Mouse (Mus musculus) left cerebral cortex, postnatal 36 days (tissue): Measurements from ENCODE around the gene Cd151. TPM values are rescaled to one million over a fixed set of nuclear protein-coding genes. Genes with fewer than 3 reads are reported as not detected.

Experiments
- DNase-seq, 2 experiments: peaks; one replicate each; pipeline ENCODE4 v3.0.0; 2021 to 2022; ENCODE audit warnings: low spot score in 2 of 2, mixed read lengths in 1 of 2
- intact Hi-C: fragments of 180-260 bp; cut with DNase I; formaldehyde crosslinking; loops from one replicate; pipeline ENCODE4 v1.15.1; 2025
- total RNA-seq, 2 experiments: library from RNA; stranded (reverse); gene quantifications; 2 replicates each; pipeline ENCODE4 v1.2.3; 2021

The Cd151 gene
- total RNA-seq, 2 experiments from 2014 or later, result 30.9 to 35.4 TPM

DNA sequence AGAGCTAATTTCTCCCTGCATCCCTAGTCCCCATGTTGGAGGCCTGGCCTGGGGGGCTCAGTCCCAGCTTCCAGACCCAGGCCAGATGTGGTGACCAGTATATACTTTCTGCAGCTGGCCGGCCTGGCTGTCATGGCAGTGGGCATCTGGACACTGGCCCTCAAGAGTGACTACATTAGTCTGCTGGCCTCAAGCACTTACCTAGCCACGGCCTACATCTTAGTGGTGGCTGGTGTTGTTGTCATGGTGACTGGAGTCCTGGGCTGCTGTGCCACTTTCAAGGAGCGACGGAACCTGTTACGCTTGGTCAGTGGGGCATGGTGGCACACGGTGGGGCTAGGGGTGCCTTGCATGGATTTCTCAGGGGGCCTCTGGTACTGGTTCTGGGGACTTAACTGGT lies 2.2 kb downstream of the Cd151 start:
- DNase-seq, result no peak
- intact Hi-C loops, result no loop called here

DNA sequence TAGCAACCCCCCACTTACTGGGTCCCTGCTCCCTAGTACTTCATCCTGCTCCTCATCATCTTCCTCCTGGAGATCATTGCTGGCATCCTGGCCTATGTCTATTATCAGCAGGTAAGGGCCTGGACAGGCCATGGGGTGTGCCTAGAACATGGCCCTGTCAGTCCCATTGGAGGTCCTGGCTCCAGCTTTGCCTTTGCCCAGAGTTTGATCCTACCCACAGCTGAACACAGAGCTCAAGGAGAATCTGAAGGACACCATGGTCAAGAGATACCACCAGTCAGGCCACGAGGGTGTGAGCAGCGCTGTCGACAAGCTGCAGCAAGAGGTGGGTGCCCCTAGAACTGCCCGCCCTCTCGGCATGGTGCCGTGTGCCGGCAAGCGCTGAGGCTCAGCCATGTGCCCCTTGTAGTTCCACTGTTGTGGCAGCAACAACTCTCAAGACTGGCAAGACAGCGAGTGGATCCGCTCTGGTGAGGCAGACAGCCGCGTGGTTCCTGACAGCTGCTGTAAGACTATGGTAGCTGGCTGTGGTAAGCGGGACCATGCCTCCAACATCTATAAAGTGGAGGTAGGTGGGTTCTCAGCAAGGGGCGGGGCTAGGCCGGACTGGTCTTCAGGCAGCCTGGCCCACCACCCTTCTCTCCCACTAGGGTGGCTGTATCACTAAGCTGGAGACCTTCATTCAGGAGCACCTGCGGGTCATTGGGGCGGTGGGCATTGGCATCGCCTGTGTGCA lies 2.9 kb downstream of the Cd151 start:
- DNase-seq, result no peak

DNA sequence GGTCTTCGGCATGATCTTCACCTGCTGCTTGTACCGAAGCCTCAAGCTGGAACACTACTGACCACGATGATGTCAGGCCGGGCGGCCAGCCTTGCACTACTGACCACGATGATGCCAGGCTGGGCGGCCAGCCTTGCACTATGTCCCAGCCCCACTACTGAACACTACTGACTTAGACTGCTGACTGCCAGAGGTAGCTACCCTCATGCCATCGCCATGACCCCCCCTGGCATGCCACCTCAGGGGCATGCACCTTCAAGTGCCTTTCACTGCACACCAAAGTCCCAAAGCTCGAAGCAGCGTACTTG lies 3.4 kb downstream of the Cd151 start:
- intact Hi-C loops, result no loop called here

More for the DNA sequence above, 2.9 kb downstream of the Cd151 start:
- intact Hi-C loops, result no loop called here

DNA sequence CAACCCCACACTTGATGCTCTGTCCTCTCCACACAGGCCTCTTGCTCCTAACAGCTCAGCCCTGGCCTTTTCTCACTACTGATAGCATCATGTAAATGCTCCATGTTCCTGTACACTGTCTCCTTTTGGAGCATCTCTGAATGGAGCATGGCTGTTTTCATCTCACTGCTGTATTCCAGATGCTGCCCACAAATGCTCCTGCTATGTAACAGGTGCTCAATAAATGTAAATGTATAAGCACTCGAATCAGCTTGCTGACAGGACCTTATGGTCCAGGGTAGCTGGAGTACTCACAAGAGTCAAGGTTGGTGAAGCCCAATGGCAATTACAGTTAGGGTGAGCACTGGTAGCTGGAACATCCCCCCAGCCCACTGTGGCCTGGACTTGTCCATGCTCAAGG lies 4.0 kb downstream of the Cd151 start:
- no peak for DNase-seq
- intact Hi-C loops, result no loop called here

More for the DNA sequence above, 3.4 kb downstream of the Cd151 start:
- DNase-seq, result no peak

DNA sequence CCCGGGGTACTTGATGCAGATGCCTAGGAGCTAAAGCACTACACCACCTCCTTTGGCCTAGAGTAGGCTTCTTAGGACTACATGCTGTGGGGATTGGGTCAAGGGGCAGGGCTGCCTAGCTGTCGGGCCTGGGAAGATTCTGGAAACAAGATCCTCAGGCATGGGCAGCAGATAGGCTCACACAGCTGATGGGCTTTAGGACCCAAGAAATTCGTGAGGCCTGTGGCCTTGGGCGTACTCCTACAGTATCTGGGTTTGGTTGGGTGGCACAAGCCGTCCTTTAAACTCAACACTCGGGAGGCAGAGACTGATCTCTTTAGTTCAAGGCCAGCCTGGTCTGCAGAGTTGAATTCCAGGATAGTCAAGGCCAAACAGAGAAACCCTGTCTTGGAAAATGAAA lies 5.0 kb downstream of the Cd151 start:
- DNase-seq, result no peak
- intact Hi-C loops, result no loop called here

DNA sequence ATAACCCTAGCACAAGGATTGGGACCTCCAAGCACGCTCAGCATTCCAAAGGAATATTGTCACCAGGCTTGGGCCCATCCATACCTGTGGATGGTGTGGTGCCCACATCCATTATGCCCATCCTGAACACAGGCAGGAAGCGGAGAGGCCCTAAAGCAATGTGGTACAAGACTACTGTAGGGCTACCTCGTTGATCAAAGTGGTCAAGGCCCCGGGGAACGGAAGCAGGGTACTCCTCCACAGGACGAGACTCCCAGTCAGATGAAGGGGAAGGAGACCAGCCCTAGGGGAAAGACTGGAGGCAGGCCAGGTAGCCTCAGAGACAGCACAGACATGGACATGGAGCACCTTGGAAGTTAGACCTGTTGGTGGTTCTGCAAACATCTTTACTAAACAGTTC lies 5.6 kb downstream of the Cd151 start:
- no peak for DNase-seq
- intact Hi-C loops, result no loop called here

DNA sequence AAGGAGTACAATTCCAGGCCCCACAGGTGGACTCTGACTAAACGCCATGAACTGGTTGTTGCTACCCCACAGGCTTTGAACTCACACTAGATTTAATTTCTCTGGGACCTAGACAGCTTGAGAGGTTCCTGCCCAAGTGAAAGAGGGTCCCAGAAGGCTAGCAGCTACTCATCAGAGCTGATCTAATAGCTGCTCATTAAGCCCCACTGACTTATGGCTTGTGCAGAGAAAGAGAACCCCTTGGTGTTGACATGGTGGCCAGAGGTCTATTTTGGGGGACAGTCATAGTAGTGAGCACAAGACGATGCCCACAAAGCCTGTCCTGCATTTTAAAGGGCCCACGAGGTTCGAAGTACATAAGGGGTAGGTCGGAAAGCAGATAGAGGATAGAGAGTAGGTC lies 7.0 kb downstream of the Cd151 start:
- DNase-seq, result no peak
- intact Hi-C loops, result no loop called here

DNA sequence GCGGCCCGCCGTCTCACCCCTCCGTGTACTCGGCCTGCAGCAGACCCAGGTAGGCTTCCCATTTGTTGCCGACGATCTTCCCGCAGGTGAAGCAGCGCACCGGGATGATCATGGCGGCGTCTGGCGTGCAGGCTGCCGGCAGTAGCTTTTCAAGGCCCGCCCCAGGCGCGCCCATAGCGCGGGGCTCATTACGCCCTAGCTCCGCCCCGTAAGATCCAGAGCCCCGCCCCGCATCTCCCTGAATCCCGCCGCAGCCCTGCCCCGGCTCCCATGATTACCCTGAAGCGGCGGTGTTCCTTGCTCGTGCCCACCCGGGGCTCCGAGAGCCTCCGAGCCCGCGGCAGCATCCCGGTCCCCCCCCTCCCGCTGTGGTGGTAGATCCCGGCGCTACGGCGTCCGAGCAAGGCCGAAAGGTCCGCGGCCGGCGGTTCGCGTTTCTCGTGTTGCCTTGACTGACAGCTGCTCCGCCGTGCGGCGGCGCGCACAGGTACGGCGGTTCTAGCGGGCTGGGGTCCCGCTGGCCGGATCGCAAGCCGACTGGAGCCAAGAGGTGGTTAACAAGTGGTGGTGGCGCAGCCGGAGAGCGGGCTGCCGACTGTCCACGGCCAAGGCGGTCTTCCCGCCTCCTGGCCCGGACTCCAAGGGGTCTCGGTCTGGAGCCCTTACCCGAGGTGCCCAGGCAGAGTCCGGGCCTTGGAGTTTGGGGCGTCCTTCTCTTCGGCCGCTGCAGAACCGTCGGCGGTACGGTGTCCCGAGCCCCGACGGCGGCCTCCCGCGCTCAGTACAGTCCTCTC lies 8.0 kb downstream of the Cd151 start, which contains the start of the genes Polr2l and Tspan4:
Gene Polr2l, minus strand, starts transcription at position 122 of the 794 bp plus-strand sequence.
Gene Tspan4, plus strand, starts transcription at position 230 of the 794 bp plus-strand sequence.
- intact Hi-C loops, result no loop called here
- DNase-seq, result peak; percentile 87

DNA sequence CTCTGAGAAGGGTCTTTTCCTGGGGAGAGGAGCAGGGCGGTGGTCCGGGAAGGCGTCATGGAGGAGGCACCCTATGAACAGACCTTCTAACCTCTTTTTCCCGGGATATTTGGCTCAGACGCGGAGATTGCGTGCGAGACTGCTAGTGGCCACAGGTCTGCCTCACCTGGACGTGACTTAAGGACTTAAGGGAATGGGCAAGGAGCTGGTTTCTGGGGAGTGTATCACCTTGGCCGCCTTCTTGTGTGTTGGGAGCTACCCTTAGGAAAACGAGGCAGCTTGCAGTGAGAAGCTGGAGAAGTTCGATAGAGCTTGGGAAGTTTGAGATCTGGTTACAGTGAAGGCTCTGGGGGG lies 8.6 kb downstream of the Cd151 start:
- intact Hi-C loops, result no loop called here
- DNase-seq, result no peak

DNA sequence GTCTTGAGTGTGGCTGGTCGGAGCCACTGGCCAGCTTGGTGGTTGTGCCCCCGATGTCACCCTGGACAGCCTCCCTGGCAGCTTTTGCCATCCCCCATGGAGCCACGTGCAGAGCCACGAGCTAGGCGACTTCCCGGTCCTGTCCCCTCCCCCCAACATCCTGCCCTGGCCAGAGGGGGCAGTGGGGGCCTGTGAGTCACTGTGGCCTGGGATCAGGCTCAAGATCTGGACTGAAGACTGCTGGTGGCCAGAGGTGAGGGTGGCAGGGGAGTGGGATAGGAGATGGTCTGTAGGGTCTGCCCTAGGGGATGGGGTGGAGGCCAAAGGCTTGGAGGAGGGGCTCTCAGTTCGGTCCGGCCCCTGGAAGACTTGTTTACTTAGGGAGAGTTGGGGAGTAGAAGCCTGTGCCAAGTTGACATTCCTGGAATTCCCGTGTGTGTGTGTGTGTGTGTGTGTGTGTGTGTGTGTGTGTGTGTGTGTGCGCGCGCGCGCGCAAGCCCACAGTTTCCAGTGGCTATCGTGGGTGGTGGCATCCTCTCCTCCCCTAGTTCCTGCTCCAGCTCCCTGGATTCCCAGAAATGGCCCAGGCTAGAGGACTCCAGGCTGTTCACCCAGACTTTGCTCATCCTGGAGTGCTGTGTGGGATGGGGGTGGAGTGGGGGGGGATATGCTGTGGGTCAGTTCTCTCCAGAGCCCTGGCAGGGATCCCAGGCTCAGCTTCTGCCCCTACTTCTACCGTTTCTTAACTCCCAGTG lies 9.2 kb downstream of the Cd151 start:
- intact Hi-C loops, result no loop called here
- peak; percentile 35 to 52 for DNase-seq

DNA sequence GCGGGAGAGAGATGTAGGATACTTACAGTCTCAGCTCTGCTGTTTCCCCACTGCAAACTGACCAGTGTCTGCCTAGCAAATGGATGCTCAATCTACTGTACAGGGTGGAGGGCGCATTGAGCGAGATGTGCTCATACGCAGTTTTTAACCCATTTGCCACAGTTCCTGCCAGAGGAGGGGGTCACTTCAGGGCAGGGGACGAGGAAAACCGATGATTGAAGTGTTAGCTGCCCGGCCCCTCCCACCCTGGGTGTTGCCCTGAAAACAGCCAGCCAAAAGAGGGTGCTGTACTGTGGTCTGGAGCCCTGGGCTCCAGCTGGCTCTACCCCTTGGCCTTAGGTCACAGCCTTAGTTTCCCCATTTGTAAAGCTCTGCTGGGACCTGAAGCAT lies 9.8 kb downstream of the Cd151 start:
- intact Hi-C loops, result no loop called here
- no peak for DNase-seq

DNA sequence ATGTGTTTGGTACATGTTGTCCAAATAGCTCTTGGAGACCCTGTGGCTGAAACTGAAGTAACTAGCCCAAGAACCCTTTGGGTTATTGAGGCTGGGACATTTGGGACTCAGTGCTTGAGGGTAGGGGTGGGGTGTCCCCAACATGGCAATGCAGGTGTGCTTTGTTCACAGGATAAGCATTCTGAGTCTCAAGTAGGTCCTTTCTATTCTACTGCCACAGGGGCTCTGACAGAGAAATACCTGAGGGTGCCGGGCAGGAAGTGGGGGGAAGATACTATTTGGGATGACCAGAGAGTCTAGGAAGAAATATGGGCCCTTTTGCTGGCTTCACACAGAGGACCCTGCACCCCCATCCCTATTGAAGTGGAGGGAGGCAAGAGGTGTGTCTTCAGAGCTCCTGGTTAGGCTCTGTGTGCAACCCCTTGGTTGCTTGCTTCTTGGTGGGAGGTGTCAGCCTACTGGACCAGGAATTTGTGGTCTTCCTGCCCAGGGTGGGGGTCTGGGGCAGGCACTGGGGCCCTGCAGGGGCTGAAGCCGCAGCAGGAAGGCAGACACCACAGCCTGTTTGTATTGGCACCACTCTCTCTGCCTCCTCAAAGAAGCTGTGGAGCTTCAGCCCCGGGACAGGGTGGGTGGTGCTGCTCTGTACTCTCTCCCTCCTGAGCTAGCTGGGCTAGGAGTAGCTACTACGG lies 10.5 kb downstream of the Cd151 start:
- intact Hi-C loops, result no loop called here
- no peak for DNase-seq

DNA sequence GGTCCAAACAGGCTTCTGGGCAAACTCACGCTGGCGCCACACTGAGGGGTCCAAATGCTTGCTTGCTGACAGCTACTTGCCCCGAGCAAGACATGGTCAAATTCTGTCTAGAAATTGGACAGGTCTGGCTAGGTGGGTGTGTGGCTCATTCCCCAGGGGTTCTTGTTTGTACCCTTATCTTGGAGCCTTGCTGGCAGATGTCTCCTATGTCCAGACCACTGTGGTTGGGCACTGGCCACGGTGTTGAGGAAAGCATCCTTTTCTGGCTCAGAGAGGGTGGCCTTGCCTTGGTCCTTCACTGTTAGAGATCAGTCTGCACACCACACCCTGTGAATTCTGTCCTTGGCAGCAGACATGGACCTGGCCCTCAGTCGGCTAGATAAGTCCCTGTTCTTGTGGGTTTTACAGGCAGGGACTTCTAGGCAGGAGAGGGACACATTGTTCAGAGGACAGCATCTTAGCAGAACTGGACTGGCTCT lies 11.1 kb downstream of the Cd151 start:
- intact Hi-C loops, result no loop called here
- no peak for DNase-seq

DNA sequence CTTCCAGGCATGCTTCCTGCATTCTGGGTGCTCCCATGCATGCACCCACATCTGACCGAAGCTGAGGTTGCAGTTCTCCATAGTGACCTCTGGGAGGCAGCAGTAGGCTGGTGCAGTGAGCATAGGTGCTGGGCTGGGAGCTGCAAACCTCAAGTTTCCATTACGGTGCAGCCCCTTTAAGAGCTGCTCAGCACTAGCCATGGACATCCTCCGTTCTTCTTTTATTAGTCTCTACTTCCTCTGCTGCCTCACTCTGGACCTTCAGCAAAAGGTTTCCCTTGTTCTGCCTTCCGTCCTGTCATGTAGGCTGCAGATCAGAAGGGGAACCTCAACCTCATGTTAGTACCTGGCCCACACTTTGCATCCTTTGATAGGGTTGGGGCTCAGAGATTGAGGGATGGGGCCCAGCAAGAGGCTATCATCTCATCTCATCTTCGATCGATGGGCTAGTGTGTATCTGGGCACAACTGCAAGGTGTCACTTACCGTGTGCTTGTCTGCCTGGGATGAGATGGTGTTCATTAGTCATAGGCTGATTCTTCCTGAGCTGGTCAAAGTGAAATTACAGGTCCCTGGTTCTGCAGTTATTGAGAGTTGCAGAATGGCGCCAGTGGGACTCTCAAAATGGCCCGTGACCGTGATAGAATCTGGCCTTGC lies 13.8 kb downstream of the Cd151 start:
- DNase-seq, result peak; percentile 69 to 77
- intact Hi-C loops, result loop anchor here (2.0 to 5.0 kb wide), 2 partner anchors 44 to 186 kb away; no protein-coding TSS in a partner anchor

DNA sequence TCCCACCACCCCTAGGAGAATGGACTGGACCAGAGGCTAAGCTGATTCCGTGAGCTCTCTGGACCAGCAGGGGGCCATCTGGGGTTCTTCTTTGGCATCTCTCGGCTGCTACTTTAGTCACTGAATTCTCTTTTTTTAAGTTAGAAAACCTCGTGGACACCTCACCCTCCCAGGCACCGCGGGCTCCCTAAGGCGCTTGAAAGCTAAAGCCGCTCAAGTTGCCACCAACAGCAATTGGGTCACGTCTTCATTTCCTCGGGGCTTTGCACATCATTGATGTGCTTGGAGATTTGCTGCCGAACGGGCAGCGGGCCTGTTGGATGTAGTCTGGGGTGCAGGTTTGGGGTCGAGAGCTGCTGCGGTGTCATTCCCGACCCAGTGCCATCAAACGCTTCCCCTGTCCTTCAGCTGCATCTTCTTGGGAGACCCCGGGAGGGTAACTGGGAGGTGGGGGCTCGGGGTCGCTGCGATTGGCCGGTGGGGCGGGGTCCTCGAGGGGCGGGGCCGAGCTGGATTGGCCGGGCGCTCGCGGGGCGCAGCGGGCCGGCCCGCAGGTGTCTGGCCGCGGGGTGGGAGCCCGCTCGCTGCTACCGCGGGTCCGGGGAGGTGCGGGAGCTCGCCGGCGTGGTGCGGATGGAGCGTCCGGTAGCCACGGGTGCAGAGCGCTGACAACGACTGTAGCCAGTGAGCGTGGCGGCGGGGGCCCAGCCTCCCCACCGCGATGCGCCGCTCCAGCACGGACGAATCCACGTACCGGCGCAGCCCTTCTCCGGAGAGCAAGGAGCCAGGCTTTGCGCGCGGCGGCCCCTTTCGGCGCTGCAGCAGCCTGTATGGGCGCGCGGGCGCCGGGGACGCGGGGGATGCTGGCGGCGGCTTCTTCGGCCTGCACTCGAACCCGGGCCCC lies 14.6 kb downstream of the Cd151 start:
- peak; percentile 51 to 67 for DNase-seq
- intact Hi-C loops, result loop anchor here (2.0 to 5.0 kb wide), 2 partner anchors 43 to 186 kb away; no protein-coding TSS in a partner anchor

DNA sequence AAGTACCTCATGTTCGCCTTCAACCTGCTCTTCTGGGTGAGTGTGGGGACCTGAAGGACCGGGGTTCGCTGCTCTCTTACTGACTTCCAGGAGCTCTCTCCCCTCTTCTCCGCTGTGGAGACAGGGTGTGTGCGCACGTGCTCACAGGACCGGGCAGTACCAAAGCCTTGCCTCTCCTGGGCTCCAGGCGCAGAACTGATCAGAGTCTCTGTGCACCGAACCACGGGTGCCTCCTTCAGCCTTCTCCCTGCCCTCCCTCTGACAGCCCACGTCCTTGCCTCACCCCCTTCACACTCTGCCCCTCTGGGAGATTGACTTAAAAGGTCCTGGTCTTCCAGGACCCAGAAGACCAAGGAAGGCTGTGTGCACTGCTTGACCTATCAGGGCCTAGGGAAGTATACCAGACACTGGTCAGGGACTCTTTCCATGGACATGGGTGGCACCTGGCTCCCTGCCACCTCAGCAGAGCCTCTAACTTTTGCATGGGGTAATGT lies 15.4 kb downstream of the Cd151 start:
- intact Hi-C loops, result loop anchor here (5.0 kb wide), 1 partner anchor 185 kb away; no protein-coding TSS in a partner anchor
- no peak for DNase-seq

DNA sequence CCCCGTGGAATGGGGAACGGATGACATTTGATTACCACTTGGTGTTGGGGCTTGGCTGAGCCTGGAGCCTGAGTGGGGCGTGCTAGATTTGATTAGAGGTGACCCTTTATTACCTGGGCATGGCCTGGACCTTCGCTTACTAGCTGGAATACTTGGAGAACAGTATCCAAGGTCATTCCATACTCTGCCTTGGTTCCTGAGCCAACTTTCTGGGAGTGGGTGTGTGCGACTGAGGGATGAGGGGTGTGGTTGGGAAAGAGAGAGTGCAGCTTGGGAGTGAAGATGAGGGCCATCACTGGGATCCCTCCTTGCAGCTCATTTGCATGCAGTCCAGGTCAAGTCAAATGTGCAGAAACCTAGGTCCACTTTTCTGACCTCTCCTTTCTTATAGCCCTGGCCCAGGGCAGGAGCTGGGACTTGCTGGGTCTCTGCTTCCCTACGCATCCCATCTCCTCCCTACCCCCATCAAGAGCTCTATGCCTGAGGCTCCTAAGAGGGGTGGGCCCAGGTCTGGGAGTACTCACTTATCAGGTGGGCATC lies 16.0 kb downstream of the Cd151 start:
- DNase-seq, result no peak
- intact Hi-C loops, result loop anchor here (5.0 kb wide), 1 partner anchor 184 kb away; no protein-coding TSS in a partner anchor
